Mouse (Mus musculus) myocyte (in vitro differentiated cells): Measurements from ENCODE around the gene Rad9b.

Experiments used
- POLR2A ChIP-seq: IDR thresholded peaks from one replicate; pipeline ENCODE4 v1.6.1; 2011; ENCODE audit warnings: low read depth, mild to moderate bottlenecking, control low read depth, moderate library complexity; ENCODE audit not compliant: insufficient read length
- USF1 ChIP-seq: IDR thresholded peaks from one replicate; pipeline ENCODE4 v1.6.1; 2011; ENCODE audit warnings: low read depth, mild to moderate bottlenecking, control low read depth, moderate library complexity

DNA sequence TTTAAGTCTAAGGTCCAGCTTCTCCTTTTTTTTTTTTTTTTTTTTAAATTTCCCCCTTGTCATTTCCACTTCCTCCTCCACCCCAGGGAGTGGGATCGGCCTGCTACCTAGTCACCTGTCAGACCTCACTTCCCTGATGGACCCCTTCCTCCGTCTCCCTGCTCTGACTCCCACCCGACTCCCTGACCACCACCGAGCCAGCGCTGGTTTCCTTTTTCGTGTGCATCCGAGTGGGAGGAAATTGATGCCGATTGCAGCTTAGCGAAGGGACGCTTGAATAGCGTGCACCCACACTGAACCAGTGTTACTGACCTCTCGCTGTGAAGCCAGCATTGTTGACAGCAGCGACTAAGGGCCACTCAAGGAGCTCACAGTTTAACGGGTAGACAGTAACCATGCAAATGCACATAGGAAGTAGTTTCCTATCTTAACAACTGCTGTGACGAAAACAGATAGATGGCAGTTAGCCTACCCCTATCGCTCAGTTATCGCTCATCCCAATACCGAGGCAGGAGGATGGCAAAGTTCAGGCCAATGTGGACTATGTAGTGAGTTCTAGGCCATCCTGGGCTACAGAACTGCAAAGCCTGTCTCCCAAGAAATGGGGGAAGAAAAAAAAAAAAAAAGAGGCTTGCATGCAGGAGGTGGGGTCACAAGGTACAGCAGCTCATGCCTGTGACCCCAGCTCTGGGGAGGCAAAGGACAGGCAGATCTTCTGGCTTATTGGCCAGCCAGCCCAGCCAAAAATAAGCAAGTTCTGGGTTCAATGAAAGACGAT, 38.4 kb upstream of the Rad9b start:
- TF ChIP-seq POLR2A (no peak), USF1 (no peak)
